Mouse (Mus musculus) gastrocnemius, adult 18-20 months (tissue): ENCODE data around the gene Gigyf2. TPM values are rescaled to one million over a fixed set of nuclear protein-coding genes. Genes with fewer than 3 reads are reported as not detected.

Experiments used
- DNase-seq: peaks from one replicate; pipeline ENCODE4 v3.0.0; 2021; ENCODE audit warnings: low spot score
- long read RNA-seq, 2 experiments: library from polyadenylated mRNA; stranded (forward); transcript quantifications; one replicate each; pipeline ENCODE4 v2.0.0; 2021
- total RNA-seq, 2 experiments: library from RNA; stranded (reverse); gene quantifications; 2 replicates each; pipeline ENCODE4 v1.2.3; 2021

The Gigyf2 gene
- total RNA-seq, result 10 to 100 TPM; 31.9 to 42.2 TPM
- long read RNA-seq, experiment 1, full-length matches to known transcripts, result 3 of 6 reads
- long read RNA-seq, experiment 1, partial matches to known transcripts, result 2 of 6 reads
- long read RNA-seq, experiment 1, other reads (novel, unspliced or antisense), result 1 of 6 reads
- long read RNA-seq, experiment 2, partial matches to known transcripts, result 1 of 5 reads
- long read RNA-seq, experiment 2, other reads (novel, unspliced or antisense), result 2 of 5 reads

DNA sequence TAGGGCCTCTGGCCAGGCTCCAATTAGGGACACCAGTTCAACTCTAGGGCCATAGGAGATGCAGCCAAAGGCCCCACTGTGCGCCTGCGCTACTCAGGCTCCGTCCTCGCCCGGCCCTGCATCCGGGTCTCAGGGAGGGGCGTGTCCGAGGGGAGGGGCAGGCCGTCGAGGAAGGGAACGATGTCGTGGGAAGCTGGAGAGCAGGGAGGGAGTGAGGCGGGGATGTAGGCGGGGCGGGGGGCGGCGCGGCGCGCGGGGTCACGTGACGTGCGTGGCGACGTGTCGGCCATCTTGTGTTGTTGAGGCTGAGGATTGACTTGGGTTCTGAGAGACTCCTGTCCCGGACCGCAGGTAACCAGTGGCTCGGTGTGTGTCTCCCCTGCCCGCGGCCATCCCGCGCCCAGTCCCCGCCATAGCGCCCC lies at the start of gene Gigyf2:
Gigyf2 (plus strand) TSS at position 257 of the 422 bp plus-strand sequence.
- peak; percentile 95 for DNase-seq

DNA sequence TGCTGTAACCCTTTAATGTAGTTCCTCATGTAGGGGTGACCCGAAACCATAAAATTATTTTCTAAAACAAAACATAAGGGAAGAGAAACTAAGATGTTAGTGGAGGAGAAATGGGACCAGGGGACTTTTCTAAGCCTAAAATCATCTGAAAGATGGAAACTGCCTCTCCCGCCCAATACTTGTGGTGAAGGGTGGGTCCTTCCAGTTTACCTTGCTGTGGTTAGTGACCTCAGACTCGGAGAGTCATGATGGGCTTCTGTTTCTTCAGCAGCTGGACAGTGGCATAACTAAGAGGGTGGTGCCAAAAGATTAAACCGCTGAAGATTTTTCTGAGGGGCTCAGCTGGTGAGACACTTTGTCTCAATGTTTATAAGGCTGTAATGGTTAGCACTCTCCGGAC lies 46.5 kb upstream of the Gigyf2 start:
- no peak for DNase-seq

GRCm38 (mm10) chr1:87281599-87282412 lies 45.0 kb upstream of the Gigyf2 start:
- no peak for DNase-seq

- DNase-seq, result no peak
These were observed 44.4 kb upstream of the Gigyf2 start for GRCm38 (mm10) chr1:87282413-87282788.

- DNase-seq, result no peak
These were observed 43.3 kb upstream of the Gigyf2 start for GRCm38 (mm10) chr1:87283410-87283960.

GRCm38 (mm10) chr1:87287105-87287504 lies 39.7 kb upstream of the Gigyf2 start:
- DNase-seq, result no peak

DNA sequence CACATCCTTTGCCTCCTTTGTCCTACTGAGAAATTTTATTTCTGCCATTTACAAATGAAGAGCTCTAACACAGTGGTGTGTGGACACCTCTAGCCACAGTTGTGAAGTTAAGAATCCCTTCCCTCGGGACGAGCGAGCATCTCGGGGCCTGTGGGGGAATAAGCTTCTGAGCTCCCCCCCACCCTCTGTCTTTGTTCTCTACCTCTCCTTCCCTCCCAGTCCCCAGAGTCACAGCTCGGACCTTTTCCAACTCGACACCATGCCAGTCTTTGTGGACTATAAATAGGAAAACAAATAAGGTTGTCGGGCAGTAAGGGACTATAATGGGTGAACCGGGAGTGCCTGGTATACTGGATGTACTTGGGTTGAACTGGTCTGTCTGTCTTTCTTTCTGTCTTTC lies 35.4 kb upstream of the Gigyf2 start:
- no peak for DNase-seq

GRCm38 (mm10) chr1:87292420-87293190 lies 34.2 kb upstream of the Gigyf2 start:
- DNase-seq, result peak; percentile 51

GRCm38 (mm10) chr1:87294063-87294710 lies 32.6 kb upstream of the Gigyf2 start:
- no peak for DNase-seq

DNA sequence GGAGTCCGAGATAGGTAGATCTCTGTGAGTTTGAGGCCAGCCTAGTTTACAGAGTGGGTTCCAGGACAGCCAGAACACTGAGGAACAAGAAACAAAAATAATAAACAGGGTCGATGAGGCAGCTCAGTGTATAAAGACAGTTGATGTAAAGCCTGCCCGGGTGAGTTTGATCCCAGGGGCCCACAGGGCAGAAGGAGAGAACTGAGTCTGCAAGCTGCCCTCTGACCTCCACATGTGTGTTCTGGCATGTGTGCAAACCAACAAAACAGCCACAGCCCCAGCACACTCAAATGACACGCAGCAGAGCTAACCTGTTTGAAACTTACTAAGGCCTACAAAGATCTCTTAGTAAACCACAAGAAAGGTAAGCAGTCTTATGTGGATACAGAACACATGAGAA lies 31.8 kb upstream of the Gigyf2 start:
- no peak for DNase-seq

- no peak for DNase-seq
These were observed 29.4 kb upstream of the Gigyf2 start for GRCm38 (mm10) chr1:87297346-87297925.

DNA sequence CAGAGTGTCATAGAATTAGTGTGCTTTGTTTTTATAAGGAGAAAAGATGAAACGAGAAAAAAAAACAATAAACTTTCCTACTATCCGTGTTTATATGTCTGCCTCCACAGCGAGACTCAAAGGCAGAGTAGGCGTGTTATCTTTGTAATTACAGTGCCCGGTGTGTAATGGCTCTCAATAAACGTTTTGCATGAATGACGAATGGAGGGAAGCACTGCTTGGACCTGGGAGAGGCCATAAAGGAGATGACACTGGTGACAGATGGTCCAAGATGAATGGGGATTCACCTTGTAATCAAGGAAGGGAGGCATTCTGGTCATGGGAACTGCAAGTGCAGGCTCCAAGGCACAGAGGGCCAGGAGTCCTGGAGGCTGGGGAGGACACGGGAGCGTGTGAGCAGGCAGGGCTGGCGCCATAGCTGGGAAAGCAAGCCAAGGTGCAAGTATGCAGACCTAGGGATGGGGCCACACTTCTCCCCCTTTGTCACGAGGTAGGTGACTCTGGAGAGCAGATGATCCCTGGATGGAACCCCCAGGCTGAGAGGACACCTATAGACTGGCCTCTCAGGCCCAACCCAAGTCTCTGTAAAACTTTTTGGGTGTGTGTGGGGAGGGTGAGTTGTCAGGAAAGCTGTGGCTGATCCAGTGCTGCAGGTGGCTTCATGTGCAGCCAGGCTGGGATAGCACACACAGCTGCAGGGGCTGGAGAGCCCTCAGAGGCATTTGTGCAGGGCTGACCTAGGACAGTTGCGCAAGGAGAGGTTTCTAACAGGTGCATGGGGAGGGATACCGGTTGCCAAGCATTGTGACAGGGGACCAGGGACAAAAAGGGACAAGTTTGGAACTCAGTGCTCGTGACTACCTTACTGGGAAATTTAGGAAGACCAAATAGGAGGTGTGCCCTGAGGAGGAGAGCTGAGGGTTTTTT lies 26.2 kb upstream of the Gigyf2 start:
- no peak for DNase-seq

DNA sequence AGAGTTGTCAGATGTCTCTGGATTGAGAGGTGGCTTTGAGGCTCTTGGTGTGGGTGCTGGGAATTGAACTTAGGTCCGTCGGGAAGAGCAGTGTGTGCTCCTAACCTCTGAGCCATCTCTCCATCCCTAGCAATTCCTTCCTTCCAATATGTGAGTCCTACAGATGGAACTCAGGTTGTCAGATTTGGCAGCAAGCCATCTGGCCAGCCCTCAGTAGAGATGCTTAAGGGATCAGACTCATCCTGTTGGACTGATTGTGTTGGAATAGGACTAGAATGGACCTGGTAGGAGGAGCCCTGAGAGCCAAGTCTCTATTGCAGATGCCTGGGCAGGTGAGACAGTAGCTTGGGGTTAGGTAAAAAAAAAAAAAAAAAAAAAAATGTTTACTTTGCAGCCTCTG lies 24.8 kb upstream of the Gigyf2 start:
- DNase-seq, result no peak

GRCm38 (mm10) chr1:87308952-87309351 lies 17.8 kb upstream of the Gigyf2 start:
- no peak for DNase-seq

- no peak for DNase-seq
These were observed 17.2 kb upstream of the Gigyf2 start for GRCm38 (mm10) chr1:87309621-87310020.

DNA sequence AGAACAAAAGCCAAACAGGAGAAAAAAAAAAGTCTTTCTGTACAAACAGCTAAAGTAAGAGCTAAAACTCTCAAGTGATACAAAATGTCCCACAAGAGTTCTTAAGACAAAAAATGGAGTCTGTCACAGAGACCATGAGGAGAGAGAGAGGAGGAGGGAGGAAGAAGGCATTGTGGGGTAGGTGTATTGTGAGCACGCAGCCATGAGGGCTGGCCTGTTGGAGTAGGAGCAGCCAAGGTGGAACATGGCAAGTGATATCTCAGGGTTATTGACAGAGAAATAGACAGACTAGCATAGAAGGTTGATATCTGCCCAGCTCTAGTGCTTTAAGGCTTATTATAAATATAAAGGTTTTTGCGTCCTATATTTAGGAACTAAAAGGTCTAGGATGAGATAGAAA lies 14.1 kb upstream of the Gigyf2 start:
- no peak for DNase-seq

DNA sequence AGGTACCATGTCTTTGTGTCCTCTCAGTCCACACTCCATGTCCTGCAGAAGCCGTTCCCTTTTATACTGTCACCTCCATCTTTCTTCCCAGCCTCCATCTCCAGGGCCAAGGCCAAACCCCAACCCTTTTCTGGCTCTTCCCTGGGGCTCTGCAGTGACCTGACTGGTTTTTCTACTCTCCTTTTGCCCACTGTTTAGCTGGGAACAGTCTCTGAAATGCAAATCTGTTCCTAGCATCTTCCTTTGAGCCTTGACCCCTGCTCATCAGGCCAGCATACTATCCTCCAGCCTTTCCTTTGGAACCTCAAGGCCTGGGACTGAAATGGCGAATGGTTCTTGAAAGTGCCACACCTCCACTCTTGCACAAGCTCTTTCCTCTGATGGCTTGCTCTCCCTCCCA lies 13.7 kb upstream of the Gigyf2 start:
- no peak for DNase-seq

GRCm38 (mm10) chr1:87313843-87314570 lies 12.8 kb upstream of the Gigyf2 start:
- DNase-seq, result no peak

DNA sequence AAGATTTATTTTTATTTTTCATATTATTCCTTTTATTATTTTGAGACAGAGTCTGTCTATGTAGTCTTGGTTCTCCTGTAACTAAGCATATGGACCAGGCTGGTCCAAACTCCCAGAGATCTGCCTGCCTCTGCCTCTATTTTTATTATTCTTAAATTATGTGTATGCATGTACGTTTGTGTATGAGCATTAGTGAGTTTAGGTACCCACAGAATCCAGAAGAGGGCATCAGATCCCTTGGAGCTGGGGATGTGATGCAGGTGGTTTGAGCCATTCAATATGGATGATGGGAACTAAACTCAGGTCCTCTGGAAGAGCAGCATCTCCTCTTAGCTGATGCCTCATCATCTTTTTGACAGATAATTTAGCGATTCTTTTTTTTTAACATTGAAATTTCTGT lies 11.4 kb upstream of the Gigyf2 start:
- DNase-seq, result no peak
